Mouse (Mus musculus): ENCODE measurements around the gene Pnpo.

GRCm38 (mm10) chr11:96982355-96982754 is 38.6 kb upstream of the Pnpo start:
- TF ChIP-seq CTCF (conservative IDR thresholded peaks at IDR 0.05; ENCODE audit: low read length): peak; percentile 89
- no peak for TF ChIP-seq NANOG (IDR thresholded peaks at IDR 0.05; ENCODE audit: borderline replicate concordance, low read length)
- TF ChIP-seq POU5F1 (IDR thresholded peaks at IDR 0.05; ENCODE audit: borderline replicate concordance, low read length): no peak

All from E14TG2a.4 (cell line).